Mouse (Mus musculus): ENCODE data around the gene Chrna1.

Chrna1 gene

DNA sequence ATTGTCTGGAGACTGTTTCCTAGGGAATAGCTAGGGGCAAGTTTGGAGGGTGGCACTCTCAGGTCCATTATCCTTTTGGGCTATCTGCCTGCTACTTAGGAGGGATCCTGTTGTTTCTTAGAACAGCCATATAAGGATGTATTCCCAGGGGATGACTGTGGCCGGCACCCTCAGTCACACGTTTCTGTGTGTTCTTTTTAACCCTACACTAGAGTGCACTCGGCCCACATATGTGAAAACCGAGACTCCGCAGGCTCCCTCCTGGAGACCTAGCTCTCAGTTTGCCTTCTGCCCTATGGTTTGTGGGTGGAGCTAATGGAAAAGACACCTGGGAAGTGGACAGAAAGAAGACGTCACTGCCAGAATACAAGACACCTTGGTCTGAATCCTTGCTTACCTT lies 11.1 kb upstream of the Chrna1 start:
- no peak for DNase-seq (ENCODE audit: low read depth, low spot score)

GRCm38 (mm10) chr2:73590106-73590505 lies 10.0 kb upstream of the Chrna1 start:
- no peak for DNase-seq (ENCODE audit: low read depth, low spot score)

DNA sequence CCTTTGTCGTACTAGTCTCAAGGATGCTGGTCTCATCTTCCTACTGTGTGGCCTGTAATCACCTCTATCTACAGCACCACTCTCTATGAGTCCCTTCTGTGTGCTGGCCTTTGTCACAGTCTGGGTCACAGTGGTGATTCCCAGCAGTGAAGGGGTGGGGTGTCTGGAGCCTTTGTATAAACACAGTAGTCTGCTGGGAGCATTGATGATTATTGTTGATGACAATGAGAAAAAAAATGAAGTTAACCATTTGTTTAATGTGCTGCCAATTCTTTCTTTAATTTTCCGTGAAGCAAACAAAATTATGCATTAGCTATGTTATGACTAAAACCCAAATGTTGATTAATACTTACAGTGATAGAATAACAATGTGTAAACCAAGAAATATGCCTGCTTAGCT lies 8.8 kb upstream of the Chrna1 start:
- DNase-seq (ENCODE audit: low read depth, low spot score): no peak

- peak; percentile 85 for DNase-seq (ENCODE audit: low read depth, low spot score)
Measured at GRCm38 (mm10) chr2:73587109-73587506, 7.0 kb upstream of the Chrna1 start.

- DNase-seq (ENCODE audit: low read depth, low spot score): peak; percentile 60
Measured at GRCm38 (mm10) chr2:73586392-73587108, 6.4 kb upstream of the Chrna1 start.

DNA sequence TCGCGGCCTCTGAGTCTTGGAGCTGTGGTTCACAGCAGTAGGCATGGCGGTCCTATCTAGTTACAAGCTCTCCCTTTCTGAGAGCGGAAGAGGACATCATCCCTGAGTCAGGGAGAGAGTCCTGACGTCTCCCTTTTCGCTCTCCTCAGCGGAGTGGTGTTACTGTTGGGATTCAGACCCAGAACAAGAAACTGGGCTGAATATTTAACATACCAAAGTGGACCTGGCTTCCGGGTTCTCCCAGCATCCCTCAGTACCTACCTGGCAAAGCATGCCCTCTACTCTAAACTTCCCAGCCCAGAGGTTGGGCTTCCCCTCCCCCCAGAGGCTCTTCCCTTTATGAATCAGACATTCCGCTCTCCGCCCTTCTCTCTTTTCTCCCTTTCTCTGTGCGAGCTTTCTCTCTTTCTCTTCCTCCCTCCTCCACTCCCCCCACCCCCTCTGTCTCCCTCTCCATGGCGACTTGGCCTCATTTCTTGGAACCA lies 5.3 kb upstream of the Chrna1 start:
- peak; percentile 77 for DNase-seq (ENCODE audit: low read depth, low spot score)

DNA sequence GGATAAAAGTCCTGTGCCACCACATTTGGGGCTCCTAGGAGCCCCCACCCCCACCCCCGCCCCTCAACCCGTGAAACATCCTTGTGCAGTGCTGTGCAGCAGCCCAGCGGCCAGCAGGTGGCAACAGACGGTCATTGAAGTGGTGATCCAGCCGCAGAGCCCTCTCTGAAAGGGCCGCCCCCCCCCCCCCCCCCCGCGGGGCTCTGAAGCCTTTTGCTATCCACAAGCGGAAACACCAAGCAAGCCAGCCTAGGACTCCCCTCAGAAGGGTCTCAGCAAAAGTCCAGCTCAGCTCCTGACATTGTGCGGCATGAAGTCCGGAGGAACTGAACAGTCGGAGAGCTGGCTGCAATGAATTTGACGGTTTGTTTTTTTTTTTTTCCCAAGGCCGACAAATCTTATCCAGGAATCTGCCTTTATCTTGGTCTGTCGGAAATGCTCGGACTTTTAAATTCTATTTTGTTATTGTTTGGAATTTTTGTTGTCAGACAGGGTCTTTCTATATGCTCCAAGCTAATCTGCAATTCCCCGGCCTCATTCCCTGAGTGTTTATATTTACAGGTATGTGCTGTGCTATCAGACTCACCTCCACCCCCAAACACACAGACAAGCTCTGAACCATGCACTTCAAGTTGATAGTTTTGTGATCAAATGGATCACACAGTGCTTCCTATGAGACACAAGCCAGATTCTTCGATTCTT lies 4.7 kb upstream of the Chrna1 start:
- DNase-seq (ENCODE audit: low read depth, low spot score): peak; percentile 90

DNA sequence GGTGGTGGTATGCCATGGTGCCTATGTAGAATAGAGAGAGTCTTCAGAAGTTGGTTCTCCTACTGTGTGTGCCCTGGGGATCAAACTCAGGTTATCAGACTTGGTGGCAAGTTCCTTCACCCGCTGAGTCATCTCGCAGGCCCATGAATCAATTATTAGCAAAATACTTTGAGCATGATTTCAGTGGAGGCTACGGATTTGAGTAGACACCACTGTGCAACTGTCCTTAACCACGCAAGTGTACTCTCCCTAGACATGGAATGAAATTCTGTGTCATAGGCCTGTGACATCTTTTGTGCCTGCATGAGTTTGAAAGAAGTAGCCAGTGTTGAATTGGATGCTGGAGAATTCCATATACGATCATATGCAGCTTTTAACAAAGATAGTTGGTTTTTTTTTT lies 582 bp upstream of the Chrna1 start:
- no peak for DNase-seq (ENCODE audit: low read depth, low spot score)

- DNase-seq (ENCODE audit: low read depth, low spot score): no peak
Measured at GRCm38 (mm10) chr2:73579168-73579567, 970 bp downstream of the Chrna1 start.

- DNase-seq (ENCODE audit: low read depth, low spot score): no peak
Measured at GRCm38 (mm10) chr2:73574418-73574817, 5.7 kb downstream of the Chrna1 start.

DNA sequence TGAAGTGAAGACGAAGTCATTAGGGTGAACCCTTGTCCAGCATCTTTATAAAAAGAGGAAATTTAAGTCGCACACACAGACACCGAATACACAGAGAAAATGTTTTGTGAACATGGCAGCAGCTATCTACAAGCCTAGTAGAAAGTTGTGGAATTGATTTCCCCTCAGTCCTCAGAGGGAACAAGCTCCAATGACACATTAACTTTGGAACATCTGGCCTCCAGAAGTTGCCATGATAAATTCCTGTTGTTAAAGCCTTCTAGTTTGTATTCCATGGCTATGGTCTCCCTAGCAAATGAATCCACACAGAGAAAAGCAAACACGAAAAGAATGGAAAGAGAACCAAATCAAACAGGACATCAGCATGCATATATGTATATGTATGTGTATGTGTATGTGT lies 6.6 kb downstream of the Chrna1 start:
- no peak for DNase-seq (ENCODE audit: low read depth, low spot score)

DNA sequence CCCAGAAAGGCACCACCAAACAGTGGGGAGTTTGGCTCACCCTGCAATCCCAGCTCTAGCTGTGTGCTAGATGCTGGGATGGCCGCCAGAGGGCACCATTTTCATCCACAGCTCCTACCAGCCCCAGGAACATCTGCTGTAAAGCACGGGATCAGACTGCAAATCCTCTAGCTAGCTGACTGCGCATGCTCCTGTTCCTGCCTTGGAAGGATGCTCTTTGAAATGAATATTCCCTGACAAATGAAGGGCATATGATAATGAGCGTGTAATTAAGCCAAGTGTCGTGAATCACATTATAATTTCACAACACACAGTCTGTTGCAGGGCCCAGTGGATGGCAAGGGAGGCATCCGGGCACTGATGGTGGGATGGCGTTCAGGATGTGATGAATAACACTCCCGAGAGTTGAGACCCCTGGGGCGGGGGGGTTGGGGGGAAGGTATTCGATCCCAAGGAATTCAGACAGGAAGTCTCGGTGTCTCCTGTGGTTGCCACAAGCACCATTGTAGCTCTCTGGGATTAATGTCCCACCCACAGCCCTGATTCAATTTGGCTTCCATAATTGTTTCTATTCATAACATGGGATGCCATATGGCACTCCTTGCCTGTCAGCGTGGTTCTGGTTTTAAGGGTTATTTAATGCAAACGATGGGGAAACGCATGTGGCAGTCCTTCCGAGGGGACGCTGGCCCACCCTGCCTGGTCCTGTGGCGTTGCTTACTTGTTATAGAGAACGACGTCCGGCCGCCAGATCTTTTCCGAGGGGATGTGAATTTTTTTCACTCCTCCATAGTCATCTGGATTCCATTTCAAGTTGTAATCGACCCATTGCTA lies 7.4 kb downstream of the Chrna1 start:
- DNase-seq (ENCODE audit: low read depth, low spot score): peak; percentile 97

DNA sequence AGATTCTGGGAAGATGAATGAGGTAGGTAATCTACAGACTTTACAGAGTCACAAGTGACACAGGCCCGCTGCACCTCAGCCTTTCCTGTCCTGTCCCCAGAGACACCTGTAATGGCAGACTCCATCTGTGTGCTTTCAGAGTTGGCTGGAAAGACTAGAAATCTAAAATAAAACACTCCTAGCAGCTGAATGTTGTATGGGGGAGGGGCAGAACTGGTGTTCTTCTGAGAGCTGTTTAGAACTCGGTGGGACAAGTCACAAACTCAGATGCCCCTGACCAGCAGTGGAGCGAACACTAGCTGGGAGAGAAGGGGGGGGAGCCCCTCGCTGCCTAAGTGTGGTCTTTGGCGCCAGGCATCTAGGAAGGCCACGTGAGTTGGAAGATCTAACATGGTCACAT lies 8.2 kb downstream of the Chrna1 start:
- DNase-seq (ENCODE audit: low read depth, low spot score): no peak

- DNase-seq (ENCODE audit: low read depth, low spot score): no peak
Measured at GRCm38 (mm10) chr2:73571304-73571703, 8.8 kb downstream of the Chrna1 start.

- DNase-seq (ENCODE audit: low read depth, low spot score): peak; percentile 78
Measured at GRCm38 (mm10) chr2:73566989-73567605, 13.0 kb downstream of the Chrna1 start.

- DNase-seq (ENCODE audit: low read depth, low spot score): peak; percentile 65
Measured at GRCm38 (mm10) chr2:73566162-73566561, 14.0 kb downstream of the Chrna1 start.

- no peak for DNase-seq (ENCODE audit: low read depth, low spot score)
Measured at GRCm38 (mm10) chr2:73563690-73564089, 16.4 kb downstream of the Chrna1 start.

GRCm38 (mm10) chr2:73562656-73563055 lies 17.5 kb downstream of the Chrna1 start:
- no peak for DNase-seq (ENCODE audit: low read depth, low spot score)

GRCm38 (mm10) chr2:73561665-73562063 lies 18.5 kb downstream of the Chrna1 start:
- peak; percentile 85 for DNase-seq (ENCODE audit: low read depth, low spot score)

- DNase-seq (ENCODE audit: low read depth, low spot score): peak; percentile 43
Measured at GRCm38 (mm10) chr2:73560899-73561664, 19.1 kb downstream of the Chrna1 start.

DNA sequence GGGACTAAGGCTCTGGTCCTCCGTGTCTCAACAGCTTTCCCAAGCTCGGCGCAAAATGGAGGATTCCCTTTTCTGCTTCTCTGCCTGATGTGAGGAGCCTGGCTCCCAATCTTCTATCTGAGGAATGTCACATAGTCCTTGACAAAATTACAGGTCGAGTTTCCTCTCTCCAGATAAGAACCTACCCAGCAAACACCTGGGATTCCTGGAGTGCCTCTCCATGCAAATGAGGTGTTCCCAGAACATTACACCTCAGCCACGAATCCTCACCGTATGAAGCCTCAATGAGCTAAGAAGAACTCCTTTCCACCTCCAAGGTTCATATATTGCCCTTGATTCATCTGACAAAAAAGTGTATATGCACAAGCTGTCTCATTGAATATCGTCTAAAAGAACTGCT lies 19.7 kb downstream of the Chrna1 start:
- DNase-seq (ENCODE audit: low read depth, low spot score): no peak
